Mouse (Mus musculus): ENCODE results near the gene Zdhhc17. TPM values are rescaled to one million over a fixed set of nuclear protein-coding genes. Genes with fewer than 3 reads are reported as not detected.
A peak's percentile ranks its signal among the peaks of the same experiment; 100 is the strongest.

Zdhhc17 gene
- total RNA-seq (2014; fragmentation: Nextera tagmentation) (34.3 and 50.3 TPM in 2 replicates), total RNA-seq (2017) (37.7 and 40.9 TPM in 2 replicates)

DNA sequence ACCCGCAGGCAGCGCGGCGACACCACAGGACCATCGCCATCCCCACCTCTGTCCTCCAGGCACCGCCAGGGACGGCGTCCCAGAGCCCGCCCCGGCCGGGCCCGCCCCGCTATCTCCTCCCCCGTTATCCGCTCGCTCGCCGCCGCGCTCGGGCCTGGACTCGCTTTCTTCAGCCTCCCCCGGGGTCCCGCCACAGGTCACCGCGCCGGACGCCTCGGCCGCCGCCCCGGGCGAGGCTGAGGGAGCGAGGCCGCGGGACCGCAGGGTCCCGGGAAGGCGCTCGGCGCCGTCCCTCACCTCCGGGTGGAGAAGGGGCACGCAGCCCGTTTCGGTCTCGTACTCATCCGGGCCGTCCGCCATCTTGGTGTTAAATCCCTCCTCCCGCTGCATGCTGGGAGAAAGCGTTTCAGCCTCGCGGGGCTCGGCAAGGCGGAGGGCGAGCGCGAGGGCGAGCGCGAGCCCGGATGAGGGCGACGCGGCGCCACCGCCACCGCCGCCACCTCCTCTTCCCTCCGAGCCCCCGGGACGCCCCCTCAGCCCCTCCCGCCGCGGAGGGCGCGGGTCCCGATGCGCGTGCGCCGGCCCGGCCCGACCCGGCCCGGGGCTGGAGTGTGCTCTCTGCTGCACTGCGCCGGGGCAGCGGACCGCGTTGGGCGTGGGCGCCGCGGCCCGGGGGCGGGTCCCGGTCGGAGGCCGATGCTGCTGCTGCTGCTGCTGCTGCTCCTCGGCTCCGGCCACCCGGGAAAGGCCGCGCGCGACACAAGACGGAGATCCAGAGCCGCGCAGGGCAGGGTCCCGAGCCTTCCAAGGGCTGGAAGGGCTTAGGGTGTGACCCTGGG is at the start of gene Zdhhc17:
Gene Zdhhc17, minus strand, starts transcription at position 500 of the 839 bp plus-strand sequence.
- ATAC-seq (replicated peaks; ENCODE audit: low FRiP score, low TSS enrichment, poor library complexity, severe bottlenecking): peak; percentile 63

DNA sequence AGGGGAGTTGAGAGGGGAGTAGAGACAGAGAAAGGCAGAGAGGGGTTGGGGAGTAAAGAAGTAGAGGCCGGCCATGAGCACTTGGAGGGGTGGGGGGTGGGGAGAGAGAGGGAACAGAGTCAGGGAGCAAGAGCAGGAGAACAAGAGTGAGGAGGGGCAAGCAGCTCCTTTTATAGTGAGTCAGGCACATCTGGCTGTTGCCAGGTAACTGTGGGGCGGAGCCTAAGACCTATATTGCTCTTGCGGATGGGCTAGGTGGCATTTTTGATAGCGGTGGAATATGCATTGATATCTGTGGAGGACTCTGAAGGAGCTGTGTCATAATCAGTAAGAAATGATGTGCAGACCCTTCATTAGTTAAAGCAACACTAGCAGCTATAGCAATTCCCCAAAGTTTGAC is 45.8 kb upstream of the Zdhhc17 start:
- ATAC-seq (replicated peaks; ENCODE audit: low FRiP score, low TSS enrichment, poor library complexity, severe bottlenecking): no peak

DNA sequence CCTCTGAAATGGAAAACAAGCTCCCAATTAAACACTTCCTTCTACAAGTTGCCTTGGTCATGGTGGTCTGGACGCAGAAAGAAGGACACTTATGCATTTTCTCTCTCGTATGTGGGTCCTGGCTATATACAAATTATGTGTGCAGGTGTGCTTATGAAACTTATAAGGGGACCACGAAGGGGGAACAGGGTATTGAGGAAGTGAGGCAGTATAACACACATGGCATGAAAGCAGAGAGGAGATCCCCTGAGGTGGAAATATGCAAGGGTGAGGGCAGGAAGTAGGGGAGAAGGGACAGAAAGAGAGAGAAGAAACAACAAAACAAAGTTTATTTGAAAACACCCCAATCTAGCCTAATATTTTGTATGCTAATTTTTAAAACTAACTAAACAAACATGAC is 41.7 kb upstream of the Zdhhc17 start:
- ATAC-seq (replicated peaks; ENCODE audit: low FRiP score, low TSS enrichment, poor library complexity, severe bottlenecking): no peak

- ATAC-seq (replicated peaks; ENCODE audit: low FRiP score, low TSS enrichment, poor library complexity, severe bottlenecking): no peak
These were observed 40.6 kb upstream of the Zdhhc17 start for GRCm38 (mm10) chr10:111050511-111050910.

DNA sequence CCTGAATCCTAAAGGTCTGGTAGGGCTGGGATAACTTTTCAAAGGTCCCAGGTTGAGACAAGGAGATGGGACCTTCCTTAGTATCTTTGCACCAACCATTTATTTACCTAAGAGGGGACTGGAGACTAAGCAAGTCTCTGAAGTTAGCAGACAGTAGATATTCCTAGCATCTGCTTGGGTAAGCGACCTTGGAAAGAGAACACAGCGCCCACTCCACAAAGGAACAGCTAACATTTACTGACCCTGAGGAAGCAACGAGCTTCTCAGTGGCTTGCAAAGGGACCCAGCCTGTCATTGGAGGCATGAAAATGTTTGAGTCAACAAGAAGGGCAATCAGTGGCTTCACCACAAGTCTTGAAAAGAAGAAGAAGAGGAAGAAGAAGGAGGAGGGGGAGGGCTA is 40.1 kb upstream of the Zdhhc17 start:
- no peak for ATAC-seq (replicated peaks; ENCODE audit: low FRiP score, low TSS enrichment, poor library complexity, severe bottlenecking)

- peak; percentile 37; the same call in 1 of the 2 replicates for ATAC-seq (replicated peaks; ENCODE audit: low FRiP score, low TSS enrichment, poor library complexity, severe bottlenecking)
These were observed 38.0 kb upstream of the Zdhhc17 start for GRCm38 (mm10) chr10:111047895-111048294.

DNA sequence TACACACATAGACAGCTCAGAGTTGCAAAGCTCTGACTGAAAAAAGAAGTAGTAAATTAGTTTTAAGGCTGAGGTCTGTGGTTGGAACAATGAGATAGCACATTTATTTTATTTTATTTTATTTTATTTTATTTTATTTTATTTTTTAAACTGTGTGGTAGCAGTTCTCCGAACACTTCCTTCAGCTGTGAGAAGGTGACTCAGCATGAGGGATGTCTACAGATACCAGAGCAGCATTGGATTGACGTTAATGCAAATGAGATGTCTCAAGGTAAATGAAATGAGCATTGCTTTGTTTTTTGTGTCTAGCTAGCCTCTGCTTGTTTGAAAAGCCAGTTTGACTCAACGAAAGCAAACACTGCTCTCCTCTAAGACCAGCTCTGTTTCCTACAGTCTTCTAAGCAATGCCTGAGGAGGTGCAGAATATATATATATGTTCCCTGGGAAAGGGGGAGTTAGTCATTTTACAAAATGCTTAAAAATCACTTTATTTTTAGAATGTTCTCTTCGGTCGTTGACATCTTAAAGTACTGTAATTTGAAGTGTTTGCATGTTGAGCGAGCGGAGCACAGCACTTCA is 30.2 kb upstream of the Zdhhc17 start:
- ATAC-seq (replicated peaks; ENCODE audit: low FRiP score, low TSS enrichment, poor library complexity, severe bottlenecking): no peak

DNA sequence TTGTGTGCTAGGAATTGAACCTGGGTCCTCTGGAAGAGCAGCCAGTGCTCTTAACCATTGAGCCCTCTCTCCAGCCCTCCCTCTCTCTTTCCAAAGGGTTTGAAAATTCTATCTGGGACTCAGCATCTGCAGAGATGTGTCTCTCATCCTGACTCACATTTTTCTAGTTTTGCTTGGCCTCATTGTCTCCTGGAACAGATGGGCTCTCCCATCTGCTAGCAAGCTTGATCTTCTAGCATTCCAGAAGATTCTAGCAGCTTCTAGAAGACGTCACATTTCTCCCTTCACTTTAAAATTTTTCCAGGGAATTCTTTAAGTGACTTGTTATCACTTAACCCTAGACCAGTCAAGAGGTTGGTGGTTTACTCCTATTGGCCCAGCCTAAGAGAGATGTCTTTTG is 26.9 kb upstream of the Zdhhc17 start:
- no peak for ATAC-seq (replicated peaks; ENCODE audit: low FRiP score, low TSS enrichment, poor library complexity, severe bottlenecking)

DNA sequence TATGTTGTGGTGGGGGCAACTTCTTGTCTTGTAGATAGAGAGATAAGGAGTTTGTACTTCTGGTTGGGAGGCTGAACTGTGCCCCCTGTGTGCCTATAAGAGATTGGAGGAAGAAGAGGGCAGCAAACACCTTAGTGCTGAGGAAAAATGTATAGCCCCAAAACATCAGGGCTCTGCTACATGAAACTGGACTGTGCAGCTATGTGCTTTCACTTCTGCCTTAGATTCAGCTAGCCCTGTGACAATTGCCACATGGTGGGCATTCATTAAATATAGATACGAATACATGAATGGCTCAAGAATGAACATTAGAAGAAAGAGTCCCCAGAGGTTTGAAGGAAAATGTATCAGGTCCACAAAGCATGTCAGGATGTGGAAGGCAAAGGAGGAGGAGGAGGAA is 25.2 kb upstream of the Zdhhc17 start:
- ATAC-seq (replicated peaks; ENCODE audit: low FRiP score, low TSS enrichment, poor library complexity, severe bottlenecking): no peak

DNA sequence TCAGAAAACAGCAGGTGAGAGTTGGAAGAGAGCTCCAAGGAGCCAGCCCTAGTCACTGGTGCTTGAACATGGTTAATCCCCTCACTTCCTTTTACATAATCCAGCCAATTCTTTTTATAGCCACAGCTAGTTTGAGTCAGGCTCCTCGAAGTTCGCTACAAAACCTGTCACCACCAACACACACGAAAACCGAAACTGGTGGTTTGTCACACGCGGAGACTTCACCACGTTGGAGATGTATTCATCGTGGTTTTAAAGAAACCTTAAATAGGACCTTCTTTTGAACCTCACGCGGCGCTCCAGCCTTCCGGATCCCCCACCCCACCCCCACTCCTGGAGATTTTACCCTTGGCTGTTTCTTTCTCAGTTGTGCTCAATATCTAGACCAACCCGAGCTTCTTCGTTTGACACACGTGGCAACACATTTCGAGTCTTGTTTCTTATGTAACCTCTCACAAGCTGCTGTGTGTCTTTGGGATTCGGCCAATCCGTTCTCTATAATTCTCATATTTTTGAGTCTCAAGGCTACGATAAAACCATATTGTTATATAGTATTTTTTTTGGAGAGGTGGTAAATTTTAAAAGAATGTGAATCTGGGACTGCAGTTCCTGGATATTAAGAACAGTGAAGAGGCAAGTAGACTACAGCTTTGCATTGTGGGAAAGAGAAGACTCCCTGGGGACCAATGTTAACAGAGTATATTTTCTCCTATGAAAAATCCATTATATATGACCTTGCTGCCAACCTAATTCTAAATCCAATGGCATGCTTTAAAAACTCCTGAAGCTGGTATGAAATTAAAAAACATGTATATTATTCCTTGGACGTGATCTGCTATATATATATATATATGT is 21.8 kb upstream of the Zdhhc17 start:
- peak; percentile 56 for ATAC-seq (replicated peaks; ENCODE audit: low FRiP score, low TSS enrichment, poor library complexity, severe bottlenecking)

DNA sequence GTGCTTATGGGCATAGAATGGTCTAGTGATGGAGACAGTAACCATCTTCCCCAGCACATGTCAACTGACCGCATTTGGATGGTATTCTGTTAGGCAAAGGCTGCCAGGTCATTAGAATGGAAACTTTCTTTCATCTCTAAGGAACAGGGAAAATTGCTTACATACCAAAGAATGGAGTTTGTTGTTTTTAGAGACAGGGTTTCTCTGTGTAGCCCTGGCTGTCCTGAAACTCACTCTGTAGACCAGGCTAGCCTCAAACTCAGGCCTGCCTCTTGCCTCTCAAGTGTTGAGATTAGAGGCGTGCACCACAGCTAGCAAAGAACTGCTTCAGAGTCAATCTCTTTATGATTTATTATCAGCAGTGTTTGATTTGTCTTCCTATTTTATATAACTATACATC is 20.9 kb upstream of the Zdhhc17 start:
- ATAC-seq (replicated peaks; ENCODE audit: low FRiP score, low TSS enrichment, poor library complexity, severe bottlenecking): no peak

DNA sequence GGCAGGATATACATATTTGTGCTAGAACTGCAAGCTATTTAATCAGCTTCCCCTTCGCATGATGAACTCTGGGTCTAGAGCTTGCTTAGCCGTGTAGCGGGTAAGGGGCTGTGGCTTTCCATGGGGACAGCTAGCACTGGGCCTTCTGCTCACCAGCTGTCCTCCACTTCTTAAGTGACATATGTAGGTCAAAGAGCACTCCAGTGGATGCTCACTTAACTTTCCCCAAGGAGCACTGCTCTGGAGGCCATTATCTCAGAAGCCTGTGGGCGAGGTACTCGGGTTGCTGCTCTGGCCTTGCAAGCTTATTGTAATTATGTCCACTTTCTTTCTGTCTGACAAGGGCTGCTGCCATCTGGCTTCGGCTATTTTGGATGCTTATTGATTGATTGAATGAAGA is 16.2 kb upstream of the Zdhhc17 start:
- no peak for ATAC-seq (replicated peaks; ENCODE audit: low FRiP score, low TSS enrichment, poor library complexity, severe bottlenecking)

GRCm38 (mm10) chr10:111024746-111025145 is 14.8 kb upstream of the Zdhhc17 start:
- ATAC-seq (replicated peaks; ENCODE audit: low FRiP score, low TSS enrichment, poor library complexity, severe bottlenecking): no peak

DNA sequence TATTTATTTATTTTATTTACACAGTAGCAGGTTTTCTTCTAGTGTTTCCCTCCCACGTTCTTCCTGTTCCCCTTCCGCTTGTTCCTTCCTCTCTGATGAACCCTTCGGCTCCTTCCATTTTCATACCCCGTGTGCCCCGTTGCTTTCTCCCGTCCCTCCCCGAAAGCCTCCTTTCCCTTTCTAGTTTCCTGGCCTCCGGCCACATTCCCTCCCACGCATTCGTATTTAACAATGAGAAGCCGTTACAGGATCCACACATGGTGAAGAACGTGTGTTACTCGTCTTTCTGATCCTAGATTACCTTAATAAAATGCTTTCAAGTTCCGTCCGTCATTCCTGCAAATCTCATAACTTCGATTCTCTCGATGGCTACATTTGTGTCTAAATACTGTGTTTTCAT is 4.5 kb upstream of the Zdhhc17 start:
- no peak for ATAC-seq (replicated peaks; ENCODE audit: low FRiP score, low TSS enrichment, poor library complexity, severe bottlenecking)

- ATAC-seq (replicated peaks; ENCODE audit: low FRiP score, low TSS enrichment, poor library complexity, severe bottlenecking): no peak
These were observed 3.3 kb upstream of the Zdhhc17 start for GRCm38 (mm10) chr10:111013265-111013664.

GRCm38 (mm10) chr10:111012496-111013038 is 2.6 kb upstream of the Zdhhc17 start:
- ATAC-seq (replicated peaks; ENCODE audit: low FRiP score, low TSS enrichment, poor library complexity, severe bottlenecking): no peak

DNA sequence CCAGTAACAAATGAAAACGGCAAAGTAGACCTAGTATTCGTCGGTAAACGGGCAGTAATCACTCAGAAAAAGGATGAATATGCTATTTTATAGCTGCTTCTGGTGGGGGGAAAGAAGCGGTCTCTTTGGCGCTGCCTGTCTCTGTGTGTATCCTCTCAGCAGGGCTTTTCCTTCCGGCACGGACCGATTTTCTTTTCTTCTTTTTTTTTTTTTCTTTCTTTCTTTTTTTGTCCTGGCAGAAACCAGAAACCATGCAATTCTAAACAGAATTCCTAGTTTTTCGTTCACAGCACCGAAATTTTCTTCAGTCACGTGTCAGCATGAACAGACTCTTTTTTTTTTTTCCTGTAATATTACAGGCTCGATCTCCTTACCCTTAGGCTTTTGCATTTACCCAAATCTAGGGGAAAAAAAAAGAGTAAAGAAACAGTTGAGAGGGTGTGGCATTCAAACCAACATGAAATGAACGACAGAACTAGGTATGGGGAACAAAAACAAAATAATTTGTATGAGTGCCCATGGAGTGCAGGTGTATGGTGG is 1.4 kb upstream of the Zdhhc17 start:
- ATAC-seq (replicated peaks; ENCODE audit: low FRiP score, low TSS enrichment, poor library complexity, severe bottlenecking): no peak

DNA sequence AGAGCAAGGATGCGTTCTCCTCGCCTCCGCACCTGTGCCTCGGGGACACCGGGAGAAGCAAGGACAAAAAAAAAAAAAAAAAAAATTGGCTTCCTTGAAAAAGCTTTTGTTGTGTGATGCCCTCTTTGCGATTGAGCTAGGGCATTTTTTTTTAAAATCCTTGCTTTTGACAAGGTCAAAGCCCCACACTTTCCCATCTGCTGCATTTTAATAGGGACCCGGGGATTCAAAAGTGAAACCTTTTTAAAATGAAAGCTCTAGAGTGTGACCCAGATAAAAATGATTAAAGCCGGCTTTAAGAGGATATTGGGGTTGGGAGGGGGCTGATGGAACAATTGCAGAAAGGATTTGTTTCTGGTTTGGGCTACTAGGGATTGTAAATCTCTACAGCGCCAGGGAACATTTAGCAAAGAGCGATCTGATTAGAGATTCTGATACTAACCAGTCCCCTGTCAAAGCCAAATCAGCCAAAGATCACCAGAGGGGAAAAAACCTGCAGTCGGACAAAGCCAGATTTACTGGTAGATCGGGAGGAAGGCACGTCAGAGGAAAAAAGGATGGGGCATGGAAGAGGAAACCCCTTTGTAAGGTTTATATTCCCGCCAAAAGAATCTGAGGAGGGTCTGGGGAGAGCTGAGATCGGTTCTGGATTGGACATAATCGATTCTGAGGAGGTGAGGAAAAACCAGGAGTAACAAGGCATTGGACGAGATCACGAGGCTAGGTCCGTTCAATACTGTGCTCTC is 713 bp upstream of the Zdhhc17 start:
- no peak for ATAC-seq (replicated peaks; ENCODE audit: low FRiP score, low TSS enrichment, poor library complexity, severe bottlenecking)

DNA sequence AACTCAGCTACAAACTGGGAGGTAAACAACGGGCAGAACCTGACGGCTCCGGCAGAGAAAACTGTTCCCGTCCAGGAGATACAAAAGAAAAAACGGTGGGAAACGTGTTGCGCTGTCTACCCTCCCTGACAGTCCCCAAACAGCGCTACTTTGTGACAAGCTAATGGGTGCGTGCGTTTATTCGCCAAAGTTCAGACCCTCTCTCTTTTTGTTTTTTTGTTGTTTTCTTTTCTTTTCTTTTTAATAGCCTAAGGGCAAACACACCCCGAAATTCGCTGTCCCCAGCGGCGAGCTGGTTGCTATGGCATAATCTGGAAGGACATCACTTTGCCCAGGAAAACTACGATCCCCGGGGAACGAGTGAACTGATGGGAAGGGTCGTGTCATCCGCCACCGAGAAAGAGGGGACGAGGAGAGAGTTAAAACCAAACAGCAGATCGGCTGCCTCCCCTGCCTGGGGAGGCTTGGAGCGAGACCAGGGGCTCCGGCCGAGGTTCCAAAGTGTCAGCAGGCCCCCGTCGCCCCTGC is 763 bp downstream of the Zdhhc17 start:
- ATAC-seq (replicated peaks; ENCODE audit: low FRiP score, low TSS enrichment, poor library complexity, severe bottlenecking): no peak

Data from megakaryocyte-erythroid progenitor cell, adult 5-6 weeks (primary cell).